Mouse (Mus musculus) embryonic stem cell, embryonic (primary cell): ENCODE measurements around the gene Alkbh1.

Source experiments
- CTCF ChIA-PET, 4 experiments: fragments of 300-600 bp in 2 of 4; fragments of 350-600 bp in 2 of 4; sonication (Branson Sonifier 250); formaldehyde crosslinking; loops; one replicate each; lab custom pipeline; 2022; ENCODE audit warnings: inconsistent platforms in 2 of 4; lab: Charles Lee
- POLR2A ChIA-PET, 4 experiments: fragments of 300-600 bp in 2 of 4; fragments of 350-600 bp in 2 of 4; sonication (Branson Sonifier 250); formaldehyde crosslinking; loops; one replicate each; lab custom pipeline; 2022; ENCODE audit warnings: antibody characterized with exemption in 4 of 4, inconsistent platforms in 1 of 4; lab: Charles Lee

Alkbh1 gene

DNA sequence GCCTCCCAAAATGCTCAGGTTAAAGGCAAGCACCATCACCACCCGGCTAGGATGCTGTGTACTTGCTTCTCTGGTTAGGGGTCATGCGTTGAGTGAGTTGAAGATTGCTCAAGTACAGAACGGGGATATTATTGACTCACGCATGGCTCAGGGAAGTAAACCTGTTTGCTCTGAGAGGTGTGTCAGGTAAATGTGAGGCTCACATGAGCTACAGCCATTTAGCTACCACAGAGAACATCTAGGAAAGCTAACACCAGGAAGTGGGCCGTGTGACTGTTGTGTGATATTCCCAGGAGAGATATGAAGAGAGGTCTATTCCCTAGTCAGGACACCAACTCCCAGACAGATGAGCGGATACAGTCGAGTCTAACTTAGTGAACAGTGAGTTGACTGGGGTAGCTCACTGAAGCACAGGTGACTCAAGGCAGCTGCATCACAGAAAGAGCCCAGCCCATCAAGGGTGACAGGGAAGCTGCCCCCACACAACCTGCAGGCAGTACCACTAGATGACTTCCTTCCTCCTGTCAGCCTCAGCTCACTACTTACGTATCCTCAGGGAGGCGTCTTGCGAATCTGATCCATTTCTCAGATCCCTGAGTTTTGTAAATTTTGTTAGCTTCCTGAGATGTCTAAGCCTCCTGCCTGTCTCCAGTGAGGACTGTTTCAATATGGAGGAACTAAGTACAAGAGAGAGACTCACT lies 44.5 kb downstream of the Alkbh1 start:
- POLR2A ChIA-PET, result interaction anchor here in 3 of 4 experiments (0.6 to 5.1 kb wide), 13 partner anchors 8 to 585 kb away, joined by 3 to 38 read pairs (median 6); partner anchors contain the start of gene Sptlc2 (in 2 of the 3)
- CTCF ChIA-PET, result interaction anchor here in 2 of 4 experiments (0.6 to 1.0 kb wide), 3 partner anchors 11 to 466 kb away, joined by 3 to 5 read pairs (median 5); partner anchors contain the start of gene Sptlc2 (in 1 of the 2)

DNA sequence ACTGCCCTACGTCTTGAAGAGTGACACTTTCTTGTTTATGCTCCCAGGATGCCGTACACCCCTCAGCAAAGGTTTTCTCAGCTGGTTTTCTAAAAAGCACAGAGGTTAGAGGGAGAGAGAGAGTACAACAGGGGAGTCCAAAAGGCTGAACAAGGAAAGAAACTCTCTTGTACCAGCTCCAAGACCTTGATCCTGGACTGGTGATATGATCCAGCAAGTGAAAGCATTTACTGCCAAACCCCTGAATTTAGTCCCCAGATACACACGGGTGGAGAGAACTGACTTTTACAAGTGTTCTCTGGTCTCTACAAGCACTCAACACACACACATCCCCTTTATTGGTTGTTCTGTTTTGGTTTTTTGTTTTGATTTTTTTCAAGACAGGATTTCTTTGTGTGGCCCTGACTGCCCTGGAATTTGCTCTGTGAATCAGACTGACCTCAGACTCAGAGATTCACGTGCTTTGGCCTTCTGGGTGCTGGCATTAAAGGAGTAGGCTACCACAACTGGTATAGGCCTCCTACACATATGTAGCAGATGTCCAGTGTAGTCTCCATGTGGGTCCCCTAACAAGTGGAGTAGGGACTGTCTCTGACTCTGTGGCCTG lies 45.9 kb downstream of the Alkbh1 start:
- POLR2A ChIA-PET, result interaction anchor here in 2 of 4 experiments (0.6 to 5.1 kb wide), 4 partner anchors 9 to 39 kb away, joined by 3 to 38 read pairs (median 4); partner anchors contain the start of gene Sptlc2 (in 1 of the 2)

GRCm38 (mm10) chr12:87397126-87397525 lies 46.7 kb downstream of the Alkbh1 start:
- ChIA-PET POLR2A (interaction anchor here in 2 of 4 experiments (0.6 to 1.5 kb wide), 3 partner anchors 9 to 38 kb away, joined by 3 to 4 read pairs (median 3); no protein-coding TSS in a partner anchor), CTCF (no interaction called here)

More for the DNA sequence above, 45.9 kb downstream of the Alkbh1 start:
- CTCF ChIA-PET, result interaction anchor here in 1 of 4 experiments (0.6 kb wide), 1 partner anchor 417 kb away, joined by 3 read pairs; no protein-coding TSS in a partner anchor

DNA sequence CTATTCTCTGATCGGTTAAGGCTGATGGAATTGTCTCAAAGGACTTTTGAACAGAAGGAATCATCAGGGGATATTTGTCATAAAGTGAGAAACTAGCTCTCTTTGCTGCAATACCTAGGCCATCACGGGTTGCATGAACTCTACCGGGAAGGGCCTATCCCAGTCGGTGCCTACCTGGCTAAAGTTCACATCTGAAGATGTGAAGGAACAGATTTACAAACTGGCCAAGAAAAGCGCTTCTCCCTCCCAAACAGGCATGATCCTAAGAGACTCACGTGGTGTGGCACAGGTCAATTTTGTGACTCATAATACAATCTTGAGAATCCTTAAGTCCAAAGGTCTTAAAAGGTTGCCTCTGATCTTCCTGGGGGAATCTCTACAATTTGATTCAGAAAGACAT lies 49.5 kb downstream of the Alkbh1 start:
- ChIA-PET CTCF (no interaction called here), POLR2A (interaction anchor here in 2 of 4 experiments (1.1 to 3.7 kb wide), 5 partner anchors 12 to 71 kb away, joined by 3 to 20 read pairs (median 4); no protein-coding TSS in a partner anchor)

DNA sequence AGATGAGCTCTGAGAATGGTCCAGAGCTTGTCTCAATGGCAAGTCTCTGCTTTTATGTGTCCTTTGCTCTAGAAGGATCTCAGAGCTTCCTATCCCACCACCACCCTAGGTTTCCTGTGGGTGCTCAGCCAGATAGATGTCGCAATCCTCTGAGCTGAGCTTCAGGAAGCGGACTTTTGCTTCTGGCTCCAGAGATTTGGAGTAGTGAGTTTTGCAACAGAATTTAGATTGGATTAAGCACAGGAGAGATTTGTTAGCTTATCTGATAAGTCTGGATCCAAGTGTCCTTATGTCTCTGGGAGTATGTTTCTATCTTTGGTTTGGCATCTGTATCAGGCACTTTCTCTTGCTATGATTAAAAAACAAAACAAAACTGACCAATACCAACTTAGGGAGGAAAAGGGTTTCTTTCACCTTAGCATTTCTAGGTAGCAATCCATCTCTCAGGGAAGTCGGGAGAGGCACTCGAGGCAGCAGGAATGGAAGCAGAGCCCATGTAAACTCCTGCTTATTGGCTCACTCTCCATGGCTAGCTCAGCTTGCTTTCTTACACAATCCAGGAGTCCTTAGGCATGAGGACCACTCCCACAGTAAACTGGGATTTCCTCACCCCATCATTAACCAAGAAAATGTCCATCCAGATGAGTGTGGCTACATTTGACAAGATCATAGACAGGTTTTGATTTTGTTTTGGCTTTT lies 50.2 kb downstream of the Alkbh1 start:
- ChIA-PET CTCF (interaction anchor here in 1 of 4 experiments (0.7 kb wide), 1 partner anchor 167 kb away, joined by 3 read pairs; no protein-coding TSS in a partner anchor), POLR2A (interaction anchor here in 3 of 4 experiments (0.6 to 3.7 kb wide), 19 partner anchors 8 to 467 kb away, joined by 3 to 20 read pairs (median 4); no protein-coding TSS in a partner anchor)

- ChIA-PET CTCF (interaction anchor here in 1 of 4 experiments (0.7 kb wide), 1 partner anchor 832 kb away, joined by 3 read pairs; no protein-coding TSS in a partner anchor), POLR2A (interaction anchor here in 2 of 4 experiments (0.7 to 3.7 kb wide), 15 partner anchors 9 to 244 kb away, joined by 3 to 20 read pairs (median 5); partner anchors contain the start of gene Pomt2 (in 1 of the 2))
These were observed 52.5 kb downstream of the Alkbh1 start for GRCm38 (mm10) chr12:87391355-87391754.

GRCm38 (mm10) chr12:87389231-87389630 lies 54.6 kb downstream of the Alkbh1 start:
- ChIA-PET POLR2A (interaction anchor here (0.6 to 5.2 kb wide), 23 partner anchors 11 to 242 kb away, joined by 3 to 48 read pairs (median 7); partner anchors contain the start of genes Ahsa1 (in 1 of the 4), Alkbh1 (in 1 of the 4), Gstz1 (in 1 of the 4) and Pomt2 (in 1 of the 4)), CTCF (interaction anchor here in 1 of 4 experiments (0.8 to 1.2 kb wide), 3 partner anchors 10 to 406 kb away, joined by 3 to 5 read pairs (median 3); no protein-coding TSS in a partner anchor)

- ChIA-PET POLR2A (interaction anchor here (0.5 to 5.2 kb wide), 72 partner anchors 9 to 564 kb away, joined by 3 to 48 read pairs (median 4); partner anchors contain the start of genes Ahsa1 (in 2 of the 4), Alkbh1 (in 2 of the 4), Slirp (in 2 of the 4) and Vipas39 (in 2 of the 4)), CTCF (interaction anchor here in 2 of 4 experiments (0.7 to 2.4 kb wide), 5 partner anchors 11 to 113 kb away, joined by 3 to 9 read pairs (median 3); no protein-coding TSS in a partner anchor)
These were observed 55.6 kb downstream of the Alkbh1 start, which contains the start of gene Sptlc2 for GRCm38 (mm10) chr12:87388122-87388774. Sptlc2 (minus strand) TSS chr12:87388355.

GRCm38 (mm10) chr12:87387171-87388121 lies 56.4 kb downstream of the Alkbh1 start:
- CTCF ChIA-PET, result interaction anchor here in 1 of 4 experiments (0.7 to 2.4 kb wide), 5 partner anchors 12 to 412 kb away, joined by 3 to 9 read pairs (median 3); no protein-coding TSS in a partner anchor
- POLR2A ChIA-PET, result interaction anchor here (0.5 to 5.2 kb wide), 82 partner anchors 8 to 563 kb away, joined by 3 to 48 read pairs (median 4); partner anchors contain the start of genes Ahsa1 (in 2 of the 4), Vipas39 (in 2 of the 4), Alkbh1 (in 1 of the 4) and Cipc (in 1 of the 4)

- POLR2A ChIA-PET, result interaction anchor here in 1 of 4 experiments (0.7 to 5.2 kb wide), 8 partner anchors 8 to 106 kb away, joined by 3 to 28 read pairs (median 4); no protein-coding TSS in a partner anchor
- CTCF ChIA-PET, result no interaction called here
These were observed 58.8 kb downstream of the Alkbh1 start for GRCm38 (mm10) chr12:87385051-87385450.

GRCm38 (mm10) chr12:87381380-87381682 lies 62.5 kb downstream of the Alkbh1 start:
- ChIA-PET CTCF (interaction anchor here in 1 of 4 experiments (0.6 kb wide), 1 partner anchor 510 kb away, joined by 6 read pairs; no protein-coding TSS in a partner anchor), POLR2A (interaction anchor here in 3 of 4 experiments (0.6 to 5.5 kb wide), 15 partner anchors 8 to 408 kb away, joined by 3 to 24 read pairs (median 3); partner anchors contain the start of genes Pomt2 (in 1 of the 3) and Sptlc2 (in 1 of the 3))

DNA sequence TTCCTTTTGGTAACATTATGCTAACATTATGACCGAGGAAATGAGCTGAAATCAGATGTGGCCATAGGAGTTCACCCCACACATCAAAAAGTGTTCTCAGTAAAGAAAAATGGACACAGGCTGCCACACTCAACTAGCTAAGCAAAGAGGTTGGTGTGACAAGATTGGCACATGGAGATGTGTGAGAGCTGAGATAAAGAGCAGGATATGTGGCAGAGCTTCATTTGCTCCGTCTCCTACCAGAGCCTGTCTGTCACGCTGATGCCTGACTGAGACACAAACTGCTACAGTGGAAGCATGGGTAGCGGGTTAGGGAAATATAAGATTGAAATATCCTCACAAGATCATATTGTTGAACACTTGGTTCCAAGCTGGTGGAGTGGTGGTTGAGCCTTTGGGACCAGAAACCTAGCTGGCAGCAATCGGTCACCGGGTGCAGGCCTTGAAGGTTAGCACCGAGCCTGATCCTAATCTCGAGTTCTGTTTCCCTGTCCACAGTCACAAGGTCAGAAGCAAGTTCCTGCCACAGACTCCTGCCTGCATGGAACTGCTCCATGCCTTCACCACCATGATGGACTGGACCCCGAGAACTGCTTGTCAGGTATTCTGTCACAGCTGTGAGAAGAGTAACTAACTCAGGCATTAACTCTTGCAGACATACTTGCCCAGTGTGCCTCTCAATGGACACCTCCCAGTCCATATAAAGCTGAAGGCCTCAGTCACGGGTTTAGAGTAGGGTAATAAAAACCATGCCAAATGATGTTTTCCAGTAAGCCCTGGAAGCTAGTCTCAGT lies 63.0 kb downstream of the Alkbh1 start:
- ChIA-PET CTCF (interaction anchor here in 2 of 4 experiments (0.6 to 1.0 kb wide), 3 partner anchors 101 to 509 kb away, joined by 3 to 11 read pairs (median 6); no protein-coding TSS in a partner anchor), POLR2A (interaction anchor here (0.5 to 5.5 kb wide), 21 partner anchors 8 to 556 kb away, joined by 3 to 48 read pairs (median 3); partner anchors contain the start of genes Sptlc2 (in 2 of the 4) and Pomt2 (in 1 of the 4))

GRCm38 (mm10) chr12:87379496-87379895 lies 64.3 kb downstream of the Alkbh1 start:
- CTCF ChIA-PET, result no interaction called here

More at GRCm38 (mm10) chr12:87379496-87379895, 64.3 kb downstream of the Alkbh1 start:
- POLR2A ChIA-PET, result interaction anchor here in 3 of 4 experiments (0.5 to 5.5 kb wide), 14 partner anchors 8 to 555 kb away, joined by 3 to 48 read pairs (median 4); partner anchors contain the start of gene Sptlc2 (in 3 of the 3)
